Mouse (Mus musculus): ENCODE measurements at regions not wholly inside any gene's neighbourhood (a gene's known extent, or its start where the extent isn't known, plus 50 kb on each side); places are given as distances from the start of the nearest gene placed in this dataset.

GRCm38 (mm10) chr10:35443911-35444310 lies 267.8 kb downstream of the Amd2 start:
- H3K4me2 ChIP-seq (replicated peaks; ENCODE audit: low read depth), result no peak overlapping the region
- no peak overlapping the region for H3K4me3 ChIP-seq (ENCODE audit: low read depth, low read length)
- H3K9ac ChIP-seq (ENCODE audit: low read length), result no peak overlapping the region
- ATAC-seq (ENCODE audit: low FRiP score, low TSS enrichment) (no peak), DNase-seq (ENCODE audit: low spot score) (no peak)
- no peaks in the 10 kb centered on the region for H3K9me3 ChIP-seq (ENCODE audit: control insufficient read depth, low read length)
- 88% methylated on average over 1 of the region's 1 CpGs for WGBS
- no peak for TF ChIP-seq CTCF (IDR thresholded peaks at IDR 0.05; ENCODE audit: low read depth)
- no peak for TF ChIP-seq EP300 (optimal IDR thresholded peaks at IDR 0.05)
- no peaks in the 10 kb centered on the region for H3K4me1 ChIP-seq (replicated peaks; ENCODE audit: control insufficient read depth, insufficient read depth)
- no peaks in the 10 kb centered on the region for H3K36me3 ChIP-seq (ENCODE audit: control insufficient read depth, insufficient read depth, low read length)
- no peaks in the 10 kb centered on the region for H3K27me3 ChIP-seq (ENCODE audit: control insufficient read depth, insufficient read depth, low read length)
- H3K27ac ChIP-seq (replicated peaks), result no peak overlapping the region
